Mouse (Mus musculus) heart, embryonic 14.5 days (tissue): ENCODE results near the gene Aftph. TPM values are rescaled to one million over a fixed set of nuclear protein-coding genes. Genes with fewer than 3 reads are reported as not detected.

ENCODE experiments used
- ATAC-seq: fragments of 200-750 bp; cut with Nextera tagmentation; 2 replicates; pipeline ENCODE4 v1.8.0; 2017; ENCODE audit warnings: low read depth, moderate TSS enrichment; ENCODE audit not compliant: insufficient number of reproducible peaks, insufficient read depth, low FRiP score
- H3K27ac ChIP-seq, 2 experiments: fragments of 200-500 bp in 1 of 2; fragments of 300-500 bp in 1 of 2; sonication (generic) in 1 of 2; replicated peaks in 1 of 2; 2 replicates each; pipeline ENCODE4 v1.5.1; 2012 to 2014; ENCODE audit warnings: low read depth in 2 of 2, low read length in 2 of 2, control low read depth in 1 of 2, mild to moderate bottlenecking in 1 of 2, mixed read lengths in 1 of 2; ENCODE audit not compliant: control insufficient read depth in 1 of 2, insufficient read depth in 1 of 2
- H3K27me3 ChIP-seq: fragments of 300-500 bp; sonication (generic); 2 replicates; pipeline ENCODE4 v1.6.1; 2014; ENCODE audit warnings: mild to moderate bottlenecking, low read length, control low read depth; ENCODE audit not compliant: control insufficient read depth, insufficient read depth
- H3K36me3 ChIP-seq: fragments of 300-500 bp; sonication (generic); 2 replicates; pipeline ENCODE4 v1.6.1; 2014; ENCODE audit warnings: mild to moderate bottlenecking, control low read depth, low read length, mixed read lengths; ENCODE audit not compliant: control insufficient read depth, insufficient read depth
- H3K4me1 ChIP-seq, 2 experiments: fragments of 200-500 bp in 1 of 2; fragments of 300-500 bp in 1 of 2; sonication (generic) in 1 of 2; 2 replicates each; pipeline ENCODE4 v1.6.1; 2012 to 2014; ENCODE audit warnings: low read length in 2 of 2, control low read depth in 1 of 2, mixed read lengths in 1 of 2; ENCODE audit not compliant: control insufficient read depth in 2 of 2, insufficient read depth in 2 of 2
- H3K4me2 ChIP-seq: fragments of 300-500 bp; sonication (generic); 2 replicates; pipeline ENCODE4 v1.6.1; 2014; ENCODE audit warnings: mild to moderate bottlenecking, low read length
- H3K4me3 ChIP-seq, 2 experiments: fragments of 200-500 bp in 1 of 2; fragments of 300-500 bp in 1 of 2; sonication (generic) in 1 of 2; 2 replicates each; pipeline ENCODE4 v1.5.1; 2012 to 2014; ENCODE audit warnings: low read length in 2 of 2, mild to moderate bottlenecking in 2 of 2, control low read depth in 1 of 2, low read depth in 1 of 2, moderate library complexity in 1 of 2; ENCODE audit not compliant: control insufficient read depth in 1 of 2, insufficient read depth in 1 of 2
- H3K9ac ChIP-seq: fragments of 300-500 bp; sonication (generic); 2 replicates; pipeline ENCODE4 v1.6.1; 2014; ENCODE audit warnings: mild to moderate bottlenecking, low read length
- H3K9me3 ChIP-seq: fragments of 300-500 bp; sonication (generic); 2 replicates; pipeline ENCODE4 v1.6.1; 2016; ENCODE audit warnings: low read length, control low read depth; ENCODE audit not compliant: control insufficient read depth
- WGBS: fragments of 180-500 bp; shearing (Covaris S2); extraction: QIAGEN DNeasy Blood & Tissue Kit; methylation state at CpG from one replicate; pipeline ENCODE4 v1.1.7; 2014; 5-methylcytosine and 5-hydroxymethylcytosine counted together
- polyA plus RNA-seq: library from polyadenylated mRNA; unstranded; fragments of >200 nt; fragmentation: Nextera tagmentation; extraction: Ambion mirVana; gene quantifications from 2 replicates; pipeline ENCODE4 v1.2.1, GENCODE M21; 2014

The Aftph gene
- polyA plus RNA-seq, 1 experiment from 2014 or later = 11.2 TPM

DNA sequence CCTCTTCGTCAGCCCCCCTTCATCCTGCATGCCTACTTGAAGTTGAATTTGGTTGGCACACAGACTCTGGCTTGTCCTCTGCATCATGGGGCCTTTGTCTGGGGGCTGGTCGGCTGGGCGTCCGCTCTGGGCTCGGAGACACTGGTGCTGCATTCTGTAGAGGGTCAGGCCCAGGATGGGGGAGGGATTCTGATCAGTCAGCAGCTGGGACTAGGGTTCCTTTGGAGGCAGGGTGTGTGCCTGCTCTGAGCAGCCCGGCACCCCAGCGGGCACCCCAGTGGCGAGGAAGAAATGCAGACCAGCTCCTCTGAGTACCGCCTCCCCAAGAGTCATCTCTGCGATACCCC lies 84.7 kb downstream of the Aftph start:
- H3K4me2 ChIP-seq = peak overlapping the region; percentile 62
- peak overlapping the region; percentile 10 to 31 for H3K4me3 ChIP-seq
- H3K4me1 ChIP-seq = peaks cover 25 to 28% of the 10 kb centered on the region in 2 experiments
- 15% methylated on average over 10 of the region's 10 CpGs for WGBS
- ATAC-seq = no peak
- H3K36me3 ChIP-seq = 0 out of 2 replicates have a peak, but pooled peaks cover 7% of the 10 kb centered on the region
- H3K9me3 ChIP-seq = no peaks in the 10 kb centered on the region
- no peaks in the 10 kb centered on the region for H3K27me3 ChIP-seq
- H3K27ac ChIP-seq = peak overlapping the region; percentile 46 to 67
- H3K9ac ChIP-seq = peak overlapping the region; percentile 63

DNA sequence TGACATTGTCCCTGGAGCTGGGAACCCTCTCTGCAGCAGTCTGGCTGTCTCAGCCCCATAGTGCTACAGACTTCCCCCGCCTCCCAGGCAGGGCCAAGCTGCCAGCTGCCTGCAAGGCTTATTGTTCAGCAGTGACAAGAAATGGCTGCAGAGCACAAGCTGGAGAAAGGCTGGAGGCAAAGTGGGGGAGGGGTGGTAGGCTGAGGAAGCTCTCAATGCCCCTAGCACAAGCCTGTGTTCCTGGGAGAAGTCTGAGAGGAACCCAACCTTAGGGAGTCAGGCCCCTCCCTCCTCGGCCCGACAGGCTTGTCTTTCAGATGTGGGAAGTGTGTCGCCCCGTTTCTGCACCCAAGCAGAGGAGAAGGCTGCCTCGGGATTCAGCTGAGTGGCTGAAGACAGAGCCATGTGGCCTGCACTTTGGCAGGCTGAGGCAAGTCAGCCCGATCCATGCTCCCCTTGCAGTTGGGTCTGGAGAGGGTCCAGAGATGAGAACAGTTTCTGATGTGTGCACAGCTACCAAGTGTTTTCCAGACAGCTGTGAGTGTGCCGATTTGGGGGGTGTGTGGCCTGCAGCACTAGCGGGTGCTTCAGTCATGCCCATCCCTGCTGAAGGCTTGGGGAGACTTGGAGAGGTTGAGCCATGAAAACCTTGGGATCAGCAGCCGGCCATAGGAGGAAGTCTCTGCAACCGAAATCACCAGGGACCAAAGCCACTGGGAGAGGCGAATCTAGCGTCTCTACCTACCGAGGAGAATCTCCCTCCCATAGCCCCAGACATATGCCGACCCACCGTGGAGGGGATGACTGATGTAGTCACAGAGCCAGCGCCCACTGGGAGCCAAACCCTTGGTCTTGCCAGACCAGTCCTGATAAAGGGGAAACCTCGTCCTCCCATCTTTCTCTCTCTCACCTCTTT lies 85.3 kb downstream of the Aftph start:
- no peaks in the 10 kb centered on the region for H3K27me3 ChIP-seq

DNA sequence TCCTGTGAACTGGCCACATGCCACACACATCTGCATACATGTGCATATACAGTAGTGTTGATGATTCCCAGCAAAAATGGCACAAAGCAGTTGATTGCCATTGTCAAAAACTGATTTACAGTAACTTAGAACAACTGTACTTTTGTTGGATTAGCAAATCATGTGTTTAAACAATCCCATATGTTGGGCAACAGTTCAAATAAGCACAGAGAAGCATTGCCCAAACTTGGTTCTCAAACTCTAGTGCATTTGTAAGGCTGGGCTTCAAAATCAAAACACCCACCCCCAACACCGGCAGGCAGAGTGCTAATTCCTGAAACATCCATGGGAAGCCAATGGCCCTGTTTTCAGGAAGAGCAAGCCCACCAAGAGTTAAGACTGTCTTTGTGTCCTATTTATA lies 90.2 kb downstream of the Aftph start:
- WGBS = 41% methylated on average over 1 of the region's 1 CpGs
- Histone ChIP-seq H3K9me3 (no peaks in the 10 kb centered on the region), H3K9ac (no peak overlapping the region), H3K4me3 (no peak overlapping the region), H3K36me3 (peaks cover 33% of the 10 kb centered on the region), H3K4me2 (no peak overlapping the region), H3K27me3 (no peaks in the 10 kb centered on the region), H3K27ac (no peak overlapping the region), H3K4me1 (peaks cover 28 to 29% of the 10 kb centered on the region in 2 experiments)
- ATAC-seq = no peak

More for the DNA sequence above, 85.3 kb downstream of the Aftph start:
- peak overlapping the region; percentile 46 to 67 for H3K27ac ChIP-seq
- H3K36me3 ChIP-seq = 0 out of 2 replicates have a peak, but pooled peaks cover 7% of the 10 kb centered on the region
- ATAC-seq = peak; percentile 59; the same call in 1 of the 2 replicates
- H3K4me3 ChIP-seq = peak overlapping the region; percentile 10 to 31
- WGBS = 10% methylated on average over 18 of the region's 18 CpGs
- no peaks in the 10 kb centered on the region for H3K9me3 ChIP-seq
- H3K4me1 ChIP-seq = peaks cover 25 to 28% of the 10 kb centered on the region in 2 experiments
- peak overlapping the region; percentile 62 for H3K4me2 ChIP-seq
- peak overlapping the region; percentile 63 for H3K9ac ChIP-seq

DNA sequence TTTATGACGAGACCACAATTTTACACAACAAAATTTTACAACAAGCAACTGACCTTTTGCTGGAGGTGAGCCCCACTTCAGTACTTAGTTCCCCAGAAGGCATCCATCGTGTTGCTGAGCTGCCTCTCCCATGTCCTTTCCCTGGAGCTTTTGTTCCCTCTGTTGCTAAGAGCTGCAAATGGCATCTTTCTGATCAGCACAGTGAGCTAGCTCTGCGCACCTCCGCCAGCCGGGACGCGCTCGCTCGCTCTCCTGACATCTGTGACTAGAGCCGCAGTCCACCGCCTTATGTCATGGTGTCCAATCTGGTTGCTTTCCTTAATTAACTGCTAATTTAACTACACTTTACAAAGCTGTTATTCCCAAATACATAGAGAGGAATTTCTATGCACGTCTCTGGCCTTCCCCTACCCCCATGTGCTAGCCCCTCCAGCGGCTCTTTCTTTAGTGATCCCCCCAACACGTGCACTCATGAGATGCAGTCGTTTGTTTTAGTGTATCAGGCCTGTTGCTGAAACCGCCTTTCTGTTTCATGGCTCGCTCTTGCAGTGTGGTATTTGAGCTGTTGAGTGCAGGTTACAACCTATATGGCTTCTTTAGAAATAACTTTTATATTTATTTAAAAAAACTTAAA lies 91.3 kb downstream of the Aftph start:
- 90% methylated on average over 17 of the region's 17 CpGs for WGBS
- Histone ChIP-seq H3K4me3 (no peak overlapping the region), H3K4me2 (no peak overlapping the region), H3K4me1 (peaks cover 20 to 26% of the 10 kb centered on the region in 2 experiments), H3K9me3 (no peaks in the 10 kb centered on the region), H3K9ac (no peak overlapping the region), H3K27ac (no peak overlapping the region), H3K27me3 (no peaks in the 10 kb centered on the region), H3K36me3 (peaks cover 33% of the 10 kb centered on the region)
- no peak for ATAC-seq

DNA sequence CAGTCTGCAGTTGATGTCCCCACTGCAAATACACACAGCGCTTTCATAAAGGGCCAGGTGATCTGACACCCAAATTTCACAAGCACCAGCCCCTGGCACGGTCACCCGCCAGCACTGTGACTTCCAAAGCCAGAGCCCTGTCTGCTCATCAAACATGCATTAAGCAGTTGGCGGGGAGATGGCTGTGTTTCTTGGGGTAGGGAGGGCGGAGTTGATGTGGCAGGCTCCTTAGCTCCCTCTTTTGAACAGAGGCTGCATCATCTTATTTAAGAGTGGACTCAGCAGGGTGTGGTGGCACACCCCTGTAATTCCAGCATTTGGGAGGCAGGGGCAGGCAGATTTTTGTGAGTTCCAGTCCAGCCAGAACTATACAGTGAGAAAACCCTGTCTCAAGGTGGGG lies 91.9 kb downstream of the Aftph start:
- no peaks in the 10 kb centered on the region for H3K9me3 ChIP-seq
- H3K4me2 ChIP-seq = no peak overlapping the region
- H3K27me3 ChIP-seq = no peaks in the 10 kb centered on the region
- H3K36me3 ChIP-seq = peaks cover 31% of the 10 kb centered on the region
- WGBS = 83% methylated on average over 5 of the region's 5 CpGs
- H3K4me1 ChIP-seq = peaks cover 22 to 32% of the 10 kb centered on the region in 2 experiments
- ATAC-seq = no peak
- no peak overlapping the region for H3K27ac ChIP-seq
- no peak overlapping the region for H3K4me3 ChIP-seq
- H3K9ac ChIP-seq = no peak overlapping the region

DNA sequence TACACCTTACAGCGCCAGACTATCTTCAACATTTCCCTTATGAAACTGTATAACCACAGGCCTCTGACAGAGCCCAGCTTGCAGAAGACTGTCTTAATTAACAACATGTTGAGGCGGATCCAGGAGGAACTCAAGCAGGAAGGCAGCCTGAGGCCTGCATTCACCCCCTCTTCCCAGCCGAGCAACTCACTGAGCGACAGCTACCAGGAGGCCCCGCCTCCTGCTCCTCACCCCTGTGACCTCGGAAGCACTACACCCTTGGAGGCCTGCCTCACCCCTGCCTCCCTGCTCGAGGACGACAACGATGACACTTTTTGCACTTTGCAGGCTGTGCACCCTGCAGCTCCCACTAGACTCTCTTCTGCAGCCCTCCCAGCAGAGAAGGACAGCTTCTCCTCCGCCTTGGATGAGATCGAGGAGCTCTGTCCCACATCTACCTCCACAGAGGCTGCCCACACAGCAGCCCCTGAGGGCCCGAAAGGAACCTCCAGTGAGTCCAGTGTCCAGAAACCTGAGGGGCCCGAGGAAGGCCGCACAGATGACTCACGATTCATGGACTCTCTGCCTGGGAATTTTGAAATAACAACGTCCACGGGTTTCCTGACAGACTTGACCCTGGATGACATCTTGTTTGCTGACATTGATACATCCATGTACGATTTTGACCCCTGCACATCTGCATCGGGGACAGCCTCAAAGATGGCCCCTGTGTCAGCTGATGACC lies 93.3 kb downstream of the Aftph start:
- ATAC-seq = no peak
- Histone ChIP-seq H3K4me3 (no peak overlapping the region), H3K4me2 (no peak overlapping the region), H3K27ac (peak overlapping the region in 1 of 2 experiments; percentile 21; a peak in 1 of 4 replicates), H3K36me3 (peaks cover 28% of the 10 kb centered on the region), H3K4me1 (peaks cover 20 to 46% of the 10 kb centered on the region in 2 experiments), H3K27me3 (no peaks in the 10 kb centered on the region), H3K9me3 (no peaks in the 10 kb centered on the region), H3K9ac (peak overlapping the region; percentile 11; the same call in 1 of the 2 replicates)
- 66% methylated on average over 19 of the region's 19 CpGs for WGBS

DNA sequence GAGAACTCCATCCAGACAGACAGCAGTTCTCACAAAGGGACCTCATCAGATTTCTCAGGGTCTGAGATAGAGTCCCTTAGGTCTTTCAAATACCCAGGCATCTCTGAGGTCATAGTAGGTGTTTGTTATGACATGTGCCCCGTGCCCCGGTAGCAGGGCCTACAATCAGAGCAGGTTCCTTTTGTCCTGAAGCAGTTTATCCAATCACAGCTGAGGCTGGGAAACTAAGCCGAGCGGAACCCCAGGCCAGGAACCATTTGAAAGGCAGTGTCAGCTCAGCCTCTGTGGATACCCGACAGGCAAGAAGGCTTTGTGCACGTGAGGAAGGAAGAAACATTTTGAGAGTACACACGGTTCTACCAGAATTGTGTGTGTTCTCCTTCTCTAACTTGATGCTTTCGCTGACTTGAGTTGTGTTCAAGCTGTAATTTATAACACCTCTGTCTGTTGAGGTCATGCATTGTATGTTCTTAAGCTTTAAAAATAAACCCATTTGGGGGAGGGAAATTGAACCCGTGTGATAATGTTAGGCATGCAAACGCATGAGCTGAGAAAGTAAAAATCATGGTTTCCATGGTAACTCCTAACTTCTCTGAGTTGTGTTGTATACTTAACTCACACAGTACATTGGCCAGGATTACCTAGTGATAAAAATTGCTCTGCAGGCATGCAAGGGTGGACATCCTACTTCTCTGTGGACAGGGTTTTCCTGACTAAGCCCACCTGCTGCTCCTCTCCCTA lies 94.2 kb downstream of the Aftph start:
- no peak overlapping the region for H3K9ac ChIP-seq
- no peaks in the 10 kb centered on the region for H3K27me3 ChIP-seq
- no peak for ATAC-seq
- H3K4me2 ChIP-seq = no peak overlapping the region
- no peak overlapping the region for H3K4me3 ChIP-seq
- peaks cover 28% of the 10 kb centered on the region for H3K36me3 ChIP-seq
- H3K27ac ChIP-seq = no peak overlapping the region
- no peaks in the 10 kb centered on the region for H3K9me3 ChIP-seq
- WGBS = 50% methylated on average over 10 of the region's 10 CpGs
- peaks cover 22 to 46% of the 10 kb centered on the region in 2 experiments for H3K4me1 ChIP-seq
